Comparison of ENCODE assay signal across 25 mouse cellular contexts in genomic region chr10:105142201-105142600, GRCm38 (mm10).
DNase-seq lines count a peak whose midpoint lies in the region; ATAC-seq lines count a peak whose summit lies in the region.
"Had no signal": no experiment of that assay in that cellular context is flagged by ENCODE, and none has a peak within 500 bp of the region (broad histone marks: within the 10 kb centered on the region; RNA-seq: fewer than 3 reads in every experiment).

No protein-coding gene starts in this region.

- no peaks in the 10 kb centered on the region for H3K4me1 ChIP-seq in embryonic facial prominence, embryonic 14.5 days (ENCODE audit: control insufficient read depth, insufficient read depth, low read length)
- H3K4me1 ChIP-seq in embryonic facial prominence, embryonic 10.5 days, result no peaks in the 10 kb centered on the region
- no peaks in the 10 kb centered on the region for H3K4me1 ChIP-seq in forebrain, embryonic 11.5 days (replicated peaks; ENCODE audit: control insufficient read depth, insufficient read depth, low read length)
- H3K4me1 ChIP-seq: embryonic facial prominence, embryonic 15.5 days; hindbrain, embryonic 12.5 days; hindbrain, embryonic 15.5 days had no signal

- WGBS in embryonic facial prominence, embryonic 14.5 days, result 73% methylated on average over 3 of the region's 3 CpGs
- WGBS in embryonic facial prominence, embryonic 10.5 days, result 88% methylated on average over 3 of the region's 3 CpGs
- 85% methylated on average over 3 of the region's 3 CpGs for WGBS in forebrain, embryonic 11.5 days

- H3K27ac ChIP-seq in embryonic facial prominence, embryonic 14.5 days (replicated peaks; ENCODE audit: low read depth, low read length), result no peak overlapping the region
- H3K27ac ChIP-seq in embryonic facial prominence, embryonic 10.5 days (replicated peaks), result no peak overlapping the region
- H3K27ac ChIP-seq in forebrain, embryonic 11.5 days (ENCODE audit: low read depth, low read length), result no peak overlapping the region
- H3K27ac ChIP-seq: embryonic facial prominence, embryonic 15.5 days; heart, adult 2 months; hindbrain, embryonic 12.5 days; hindbrain, embryonic 15.5 days had no signal

- H3K9ac ChIP-seq in embryonic facial prominence, embryonic 14.5 days (ENCODE audit: low read depth, low read length), result no peak overlapping the region
- no peak overlapping the region for H3K9ac ChIP-seq in forebrain, embryonic 11.5 days (ENCODE audit: low read length)
- H3K9ac ChIP-seq: embryonic facial prominence, embryonic 15.5 days; forebrain, postnatal 0 days; hindbrain, embryonic 12.5 days; hindbrain, embryonic 15.5 days had no signal

- ATAC-seq in embryonic facial prominence, embryonic 14.5 days (ENCODE audit: low read depth), result no peak
- ATAC-seq in forebrain, embryonic 11.5 days (replicated peaks; ENCODE audit: low FRiP score), result no peak
- ATAC-seq: forebrain, embryonic 14.5 days; forebrain, postnatal 0 days; intestine, postnatal 0 days; Patski had no signal

- H3K36me3 ChIP-seq in embryonic facial prominence, embryonic 14.5 days (ENCODE audit: control insufficient read depth, insufficient read depth, low read length), result no peaks in the 10 kb centered on the region
- no peaks in the 10 kb centered on the region for H3K36me3 ChIP-seq in embryonic facial prominence, embryonic 10.5 days (replicated peaks)
- H3K36me3 ChIP-seq in forebrain, embryonic 11.5 days (ENCODE audit: control insufficient read depth, insufficient read depth, low read length), result no peaks in the 10 kb centered on the region
- H3K36me3 ChIP-seq: embryonic facial prominence, embryonic 15.5 days; G1E; hindbrain, embryonic 12.5 days; hindbrain, embryonic 15.5 days had no signal

- no peaks in the 10 kb centered on the region for H3K27me3 ChIP-seq in embryonic facial prominence, embryonic 14.5 days (replicated peaks; ENCODE audit: control insufficient read depth, insufficient read depth, low read length)
- H3K27me3 ChIP-seq in embryonic facial prominence, embryonic 10.5 days (replicated peaks; ENCODE audit: low read depth, poor library complexity, severe bottlenecking), result no peaks in the 10 kb centered on the region
- no peaks in the 10 kb centered on the region for H3K27me3 ChIP-seq in forebrain, embryonic 11.5 days (ENCODE audit: control insufficient read depth, insufficient read depth, low read length)
- H3K27me3 ChIP-seq: CH12.LX; embryonic facial prominence, embryonic 15.5 days; hindbrain, embryonic 12.5 days; hindbrain, embryonic 15.5 days; Patski had no signal

- no peaks in the 10 kb centered on the region for H3K9me3 ChIP-seq in embryonic facial prominence, embryonic 14.5 days (ENCODE audit: control insufficient read depth, low read length)
- no peaks in the 10 kb centered on the region for H3K9me3 ChIP-seq in embryonic facial prominence, embryonic 10.5 days
- no peaks in the 10 kb centered on the region for H3K9me3 ChIP-seq in forebrain, embryonic 11.5 days (ENCODE audit: control insufficient read depth, low read length)
- H3K9me3 ChIP-seq: embryonic facial prominence, embryonic 15.5 days; G1E; hindbrain, embryonic 12.5 days; hindbrain, embryonic 15.5 days had no signal

- H3K4me3 ChIP-seq in embryonic facial prominence, embryonic 14.5 days (ENCODE audit: low read depth, low read length), result no peak overlapping the region
- H3K4me3 ChIP-seq in embryonic facial prominence, embryonic 10.5 days, result no peak overlapping the region
- no peak overlapping the region for H3K4me3 ChIP-seq in forebrain, embryonic 11.5 days (ENCODE audit: low read depth, low read length)
- H3K4me3 ChIP-seq: embryonic facial prominence, embryonic 15.5 days; heart, adult 2 months; hindbrain, embryonic 12.5 days; hindbrain, embryonic 15.5 days had no signal

- peak; percentile 11 for DNase-seq in embryonic facial prominence, embryonic 14.5 days (ENCODE audit: low spot score)
- DNase-seq in embryonic facial prominence, embryonic 10.5 days (ENCODE audit: low spot score), result no peak
- DNase-seq in 3134 (ENCODE audit: extremely low read depth, insufficient read length, low spot score), result peak; percentile 41
- peak; percentile 53 for DNase-seq in 416B (ENCODE audit: low read depth)
- DNase-seq in forebrain, embryonic 11.5 days (ENCODE audit: low spot score), result no peak
- DNase-seq in thymus, postnatal 14 days, result no peak
- DNase-seq: adrenal gland, postnatal 25 days; B cell, adult 2 months; cerebellum, adult 11-12 months; cerebellum, adult 8-10 months; cerebellum, postnatal 36 days; embryo, embryonic 11 days; forebrain, postnatal 0 days; gastrocnemius, postnatal 25 days; heart, adult 2 months; kidney, adult 2 months had no signal

- H3K4me2 ChIP-seq in embryonic facial prominence, embryonic 14.5 days (ENCODE audit: low read depth, low read length), result no peak overlapping the region
- H3K4me2 ChIP-seq in forebrain, embryonic 11.5 days (ENCODE audit: low read depth, low read length, severe bottlenecking), result no peak overlapping the region
- H3K4me2 ChIP-seq: embryonic facial prominence, embryonic 15.5 days; heart, embryonic 11.5 days; hindbrain, embryonic 12.5 days; hindbrain, embryonic 15.5 days had no signal

Comparison
In these comparisons a context has a peak if more than half of its experiments do, and no peak if none do; other contexts are left out.
1. DNase-seq: peak in embryonic facial prominence, embryonic 14.5 days (single experiment), 3134 (single experiment) and 416B (single experiment); none in embryonic facial prominence, embryonic 10.5 days (single experiment), forebrain, embryonic 11.5 days (single experiment) and thymus, postnatal 14 days (single experiment).